Mouse (Mus musculus) spleen, adult 2 months (tissue): ENCODE measurements around the gene Krtap29-1. TPM values are rescaled to one million over a fixed set of nuclear protein-coding genes. Genes with fewer than 3 reads are reported as not detected.

Source experiments
- DNase-seq, 2 experiments: peaks; one replicate each; pipeline versions ENCODE4 v3.0.0 to v3.0.0-alpha.2; 2012 to 2021; ENCODE audit warnings: low spot score in 2 of 2, low read depth in 1 of 2
- H3K27ac ChIP-seq: fragments of 200-500 bp; 2 replicates; pipeline ENCODE4 v1.5.1; 2012; ENCODE audit warnings: low read length, inconsistent platforms; ENCODE audit not compliant: insufficient read depth
- H3K27me3 ChIP-seq: fragments of 200-500 bp; 2 replicates; pipeline ENCODE4 v1.6.1; 2012; ENCODE audit warnings: mild to moderate bottlenecking, moderate library complexity, low read length, inconsistent platforms; ENCODE audit not compliant: control insufficient read depth, insufficient read depth
- H3K36me3 ChIP-seq: fragments of 200-500 bp; 2 replicates; pipeline ENCODE4 v1.6.1; 2012; ENCODE audit warnings: mild to moderate bottlenecking, low read length, inconsistent platforms; ENCODE audit not compliant: control insufficient read depth, insufficient read depth
- H3K4me1 ChIP-seq: fragments of 200-500 bp; 2 replicates; pipeline ENCODE4 v1.6.1; 2011; ENCODE audit warnings: inconsistent platforms; ENCODE audit not compliant: control insufficient read depth, insufficient read depth, insufficient read length
- H3K4me3 ChIP-seq: fragments of 200-500 bp; 2 replicates; pipeline ENCODE4 v1.5.1; 2011; ENCODE audit warnings: mild to moderate bottlenecking, inconsistent platforms; ENCODE audit not compliant: insufficient read depth, insufficient read length; ENCODE audit errors: extremely low read depth
- CTCF ChIP-seq: fragments of 200-500 bp; IDR thresholded peaks from 2 replicates; pipeline ENCODE4 v1.5.1; 2011; ENCODE audit warnings: mild to moderate bottlenecking, inconsistent platforms; ENCODE audit not compliant: insufficient read depth, insufficient read length, insufficient replicate concordance; ENCODE audit errors: extremely low read depth
- POLR2A ChIP-seq: fragments of 200-500 bp; IDR thresholded peaks from 2 replicates; pipeline ENCODE4 v1.6.1; 2011; ENCODE audit warnings: low read depth, low read length, inconsistent platforms
- WGBS: fragments of 180-500 bp; shearing (Covaris S2); methylation state at CpG from one replicate; pipeline ENCODE4 v1.1.7; 2018; 5-methylcytosine and 5-hydroxymethylcytosine counted together
- polyA plus RNA-seq: library from polyadenylated mRNA; depleted of rRNA; stranded (reverse); fragments of >200 nt; gene quantifications from 2 replicates; pipeline ENCODE4 v1.2.3, GENCODE M21; 2012

Krtap29-1 gene
- polyA plus RNA-seq, 1 experiment, result not detected

DNA sequence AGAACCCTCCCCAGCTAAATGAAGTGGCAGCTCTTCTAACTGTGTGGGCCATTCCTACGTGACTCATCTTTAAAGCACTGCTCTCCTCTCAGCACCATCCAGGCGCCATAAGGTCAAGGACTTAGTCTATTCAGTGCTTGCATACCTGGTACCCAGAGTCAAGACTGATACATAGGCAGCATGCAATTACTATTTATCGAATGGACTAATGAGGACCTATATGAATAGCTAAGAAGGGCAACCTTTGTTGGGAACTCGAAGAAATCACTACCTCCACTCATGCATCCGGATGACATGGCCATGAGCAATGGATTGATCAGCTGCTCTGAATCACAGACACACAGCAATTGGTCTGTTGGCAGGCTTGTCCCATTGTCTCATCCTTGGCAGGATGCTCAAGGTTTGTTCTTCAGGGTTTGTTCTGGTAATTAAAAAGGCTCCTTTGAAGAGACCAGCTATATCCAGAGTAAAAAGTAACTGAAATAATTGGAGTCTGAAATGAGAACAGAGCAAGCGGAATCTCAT, 11.1 kb upstream of the Krtap29-1 start:
- H3K36me3 ChIP-seq, result no peaks in the 10 kb centered on the region
- no peak overlapping the region for H3K4me3 ChIP-seq
- WGBS, result 86% methylated on average over 6 of the region's 6 CpGs
- TF ChIP-seq CTCF (no peak), POLR2A (no peak)
- no peak overlapping the region for H3K27ac ChIP-seq
- no peaks in the 10 kb centered on the region for H3K27me3 ChIP-seq
- no peak for DNase-seq
- no peaks in the 10 kb centered on the region for H3K4me1 ChIP-seq

DNA sequence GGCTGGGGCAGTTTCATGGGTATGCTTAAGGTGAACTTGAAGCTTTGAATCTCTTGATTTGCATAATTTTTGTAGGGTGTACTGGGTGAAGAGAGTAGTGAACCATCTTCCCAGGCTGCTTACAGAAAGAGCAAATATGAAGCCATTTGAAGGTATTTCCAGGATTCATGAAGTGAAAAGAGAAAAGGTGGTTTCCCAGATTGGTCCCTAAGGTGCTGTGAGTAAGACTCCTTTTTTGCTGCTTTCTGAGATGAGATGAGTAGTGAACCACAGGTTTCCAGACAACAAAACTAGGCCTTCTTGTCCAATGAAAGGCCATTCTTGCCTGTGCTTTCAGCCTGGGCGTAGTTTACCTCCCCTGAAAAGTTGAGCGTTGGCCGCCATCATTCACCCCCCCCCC, 9.7 kb upstream of the Krtap29-1 start:
- 94% methylated on average over 3 of the region's 3 CpGs for WGBS

DNA sequence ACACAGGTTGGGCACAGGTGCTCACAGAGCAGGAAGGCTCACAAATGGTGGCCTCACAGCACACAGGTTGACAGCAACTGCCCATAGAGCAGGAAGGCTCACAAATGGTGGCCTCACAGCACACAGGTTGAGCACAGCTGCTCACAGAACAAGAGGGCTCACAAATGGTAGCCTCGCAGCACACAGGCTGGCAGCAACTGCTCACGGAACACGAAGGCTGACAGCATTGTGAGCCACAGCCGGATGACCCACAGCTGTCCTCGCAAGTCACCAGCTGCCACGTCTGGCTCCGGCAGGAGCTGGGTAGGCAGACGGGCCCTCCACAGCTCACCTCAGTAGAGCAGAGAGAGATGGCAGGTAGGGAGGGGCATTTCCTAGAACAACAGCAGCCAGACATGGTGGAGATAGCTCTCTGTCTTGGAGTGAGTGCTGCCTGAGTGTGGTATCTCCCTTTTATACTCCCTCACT, 7.4 kb upstream of the Krtap29-1 start, which contains the start of gene Krtap16-1:
TSS of gene Krtap16-1 (minus strand) at position 418 of the 468 bp plus-strand sequence.
- Histone ChIP-seq H3K4me1 (no peaks in the 10 kb centered on the region), H3K4me3 (no peak within 1 kb of the TSS), H3K36me3 (no peaks in the 10 kb centered on the region), H3K27me3 (no peaks in the 10 kb centered on the region), H3K27ac (no peak within 1 kb of the TSS)
- 77% methylated on average over 8 of the region's 8 CpGs for WGBS
- TF ChIP-seq CTCF, result no peak
- TF ChIP-seq POLR2A, result no peak
- no peak for DNase-seq

More for the DNA sequence above, 9.7 kb upstream of the Krtap29-1 start:
- no peaks in the 10 kb centered on the region for H3K27me3 ChIP-seq
- no peak for TF ChIP-seq CTCF
- TF ChIP-seq POLR2A, result no peak
- H3K4me3 ChIP-seq, result no peak overlapping the region
- no peak for DNase-seq
- H3K4me1 ChIP-seq, result no peaks in the 10 kb centered on the region
- H3K36me3 ChIP-seq, result no peaks in the 10 kb centered on the region
- no peak overlapping the region for H3K27ac ChIP-seq

DNA sequence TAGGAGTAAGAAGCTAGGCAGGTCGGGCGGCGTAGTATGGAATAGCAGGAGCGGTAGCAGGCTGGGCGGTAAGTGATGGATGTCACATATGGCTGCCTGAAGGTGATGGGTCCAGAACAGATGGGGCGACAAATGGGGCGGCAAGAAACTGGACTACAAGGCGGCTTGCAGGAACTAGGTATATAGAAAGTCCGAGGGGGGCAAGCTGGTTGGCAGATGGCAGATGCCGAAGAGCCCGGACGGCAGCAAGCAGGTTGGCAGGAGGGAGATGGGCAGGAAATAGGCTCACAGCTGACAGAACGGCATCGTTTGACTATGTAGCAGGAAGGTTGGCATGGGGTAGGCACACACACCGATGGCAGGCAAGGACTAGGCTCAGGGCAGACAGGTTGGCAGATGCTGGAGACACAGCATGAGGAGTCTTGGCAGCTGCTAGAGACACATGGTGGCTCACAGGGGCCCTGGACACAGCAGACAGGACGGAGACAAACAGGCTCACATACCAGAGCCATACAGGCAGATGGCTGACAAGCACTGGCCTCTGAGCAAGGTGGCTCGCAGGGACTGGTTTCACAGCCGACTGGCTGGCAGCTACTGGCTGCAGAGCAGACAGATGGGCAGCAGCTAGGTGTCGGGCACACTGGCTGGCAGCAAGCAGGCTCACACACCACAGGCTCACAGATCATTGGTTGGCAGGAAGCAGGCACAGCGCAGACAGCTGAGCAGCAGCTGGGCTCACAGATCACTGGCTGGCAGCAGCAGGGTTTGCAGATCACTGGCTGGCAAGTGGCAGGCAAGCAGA, 6.6 kb upstream of the Krtap29-1 start:
- no peaks in the 10 kb centered on the region for H3K27me3 ChIP-seq
- DNase-seq, result no peak

DNA sequence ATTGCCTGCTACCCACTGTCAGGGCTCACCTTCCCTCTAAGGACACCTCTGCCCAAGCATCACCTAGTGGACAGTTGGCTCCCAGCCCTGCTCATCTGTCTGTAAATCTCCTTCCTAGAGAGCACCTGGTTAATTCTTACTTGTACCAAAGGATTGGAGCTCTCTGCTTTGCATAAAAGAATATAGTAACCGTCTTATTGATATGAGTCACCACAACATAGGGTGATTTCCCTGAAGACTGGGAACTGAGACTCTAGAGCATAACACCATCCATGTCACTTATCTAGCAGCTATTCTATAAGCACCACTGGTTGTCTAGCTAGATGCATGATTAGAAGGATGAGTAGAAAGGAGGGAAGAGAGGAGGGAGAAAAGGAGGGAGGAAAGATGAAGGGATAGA, 4.6 kb upstream of the Krtap29-1 start:
- Histone ChIP-seq H3K4me1 (no peaks in the 10 kb centered on the region), H3K27ac (no peak overlapping the region), H3K36me3 (no peaks in the 10 kb centered on the region), H3K4me3 (no peak overlapping the region), H3K27me3 (no peaks in the 10 kb centered on the region)
- TF ChIP-seq POLR2A (no peak), CTCF (no peak)
- WGBS, result 81% methylated on average over 1 of the region's 1 CpGs
- no peak for DNase-seq

More for the DNA sequence above, 6.6 kb upstream of the Krtap29-1 start:
- 84% methylated on average over 20 of the region's 20 CpGs for WGBS
- no peak for TF ChIP-seq CTCF
- TF ChIP-seq POLR2A, result no peak
- Histone ChIP-seq H3K4me1 (no peaks in the 10 kb centered on the region), H3K27ac (no peak overlapping the region), H3K4me3 (no peak overlapping the region), H3K36me3 (no peaks in the 10 kb centered on the region)

DNA sequence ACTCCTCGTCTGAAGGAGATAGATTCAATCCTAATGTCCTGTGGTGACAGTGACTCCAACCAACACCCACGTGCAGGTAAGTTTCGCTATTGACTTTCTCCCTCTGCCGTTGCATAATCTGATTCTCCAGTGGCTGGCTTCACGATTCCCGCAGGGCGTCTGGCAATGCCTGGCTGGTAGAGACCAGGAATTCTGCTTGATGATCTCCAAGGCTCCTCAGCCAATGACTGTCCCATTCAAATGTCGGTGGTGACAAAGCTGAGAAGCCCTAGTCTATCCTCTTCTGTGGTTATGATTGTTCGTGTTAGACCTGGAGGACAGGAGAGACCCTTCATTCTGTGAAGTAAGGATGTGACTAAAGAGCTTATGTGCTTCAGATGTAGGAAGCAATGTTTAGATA, 3.9 kb upstream of the Krtap29-1 start:
- no peaks in the 10 kb centered on the region for H3K36me3 ChIP-seq
- H3K4me1 ChIP-seq, result no peaks in the 10 kb centered on the region
- WGBS, result 84% methylated on average over 9 of the region's 9 CpGs
- TF ChIP-seq POLR2A (no peak), CTCF (no peak)
- H3K27me3 ChIP-seq, result no peaks in the 10 kb centered on the region
- no peak for DNase-seq
- H3K4me3 ChIP-seq, result no peak overlapping the region
- no peak overlapping the region for H3K27ac ChIP-seq

DNA sequence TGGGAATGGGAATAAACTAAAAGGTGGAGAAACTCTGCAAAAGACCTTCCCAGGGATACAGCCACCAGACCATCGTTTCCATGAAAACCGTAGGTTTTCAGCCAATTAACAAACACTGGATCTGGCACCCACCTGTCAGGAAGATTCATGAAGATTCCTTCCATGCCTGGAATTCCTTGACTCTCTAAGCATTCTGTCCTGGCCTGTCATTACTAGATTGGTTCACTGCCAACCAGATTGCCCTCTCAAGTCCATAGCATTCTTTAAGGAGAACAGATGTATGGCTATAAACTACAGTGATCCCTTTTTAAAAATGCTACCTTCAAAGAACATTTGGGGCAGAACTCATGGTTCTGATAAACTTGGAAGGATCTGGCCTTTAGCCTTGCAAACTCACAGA, 12.9 kb downstream of the Krtap29-1 start:
- Histone ChIP-seq H3K4me1 (no peaks in the 10 kb centered on the region), H3K36me3 (no peaks in the 10 kb centered on the region), H3K27ac (no peak overlapping the region), H3K27me3 (no peaks in the 10 kb centered on the region), H3K4me3 (no peak overlapping the region)
- 41% methylated on average over 2 of the region's 2 CpGs for WGBS
- DNase-seq, result no peak
- TF ChIP-seq CTCF (no peak), POLR2A (no peak)
